Mouse (Mus musculus): Measurements from ENCODE around the gene Tbkbp1. TPM values are rescaled to one million over a fixed set of nuclear protein-coding genes. Genes with fewer than 3 reads are reported as not detected.

Tbkbp1 gene
- polyA plus RNA-seq, 1 experiment from 2014 or later: 10.8 TPM

DNA sequence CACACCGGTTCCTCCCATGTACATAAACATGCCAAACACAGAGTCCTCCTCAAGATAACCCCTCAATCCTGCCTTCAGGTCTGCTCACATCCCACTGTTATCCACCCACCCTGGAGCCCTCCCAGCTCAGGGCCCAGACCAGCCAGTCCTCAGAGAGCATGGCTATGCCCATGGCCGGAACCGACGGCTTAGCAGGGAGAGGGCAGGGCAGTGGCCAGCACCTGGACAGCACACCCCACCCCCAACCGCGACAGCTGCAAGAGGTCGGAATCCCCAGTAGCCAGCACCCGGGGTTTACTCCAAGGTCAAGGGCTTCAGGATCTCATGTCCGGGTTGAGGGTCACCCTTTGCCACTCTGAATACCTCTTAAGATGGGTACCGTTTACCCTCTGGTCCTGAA lies 31.1 kb downstream of the Tbkbp1 start:
- TF ChIP-seq CTCF (IDR thresholded peaks at IDR 0.05; ENCODE audit: low read depth): no peak
- Histone ChIP-seq H3K9ac (no peak overlapping the region), H3K4me2 (no peak overlapping the region), H3K27ac (ENCODE audit: low read depth) (no peak overlapping the region), H3K9me3 (ENCODE audit: low read depth, low read length) (no peaks in the 10 kb centered on the region), H3K4me1 (ENCODE audit: insufficient read depth) (no peaks in the 10 kb centered on the region), H3K27me3 (ENCODE audit: insufficient read depth, low read length) (peaks cover 42% of the 10 kb centered on the region), H3K36me3 (ENCODE audit: insufficient read depth) (no peaks in the 10 kb centered on the region), H3K4me3 (ENCODE audit: low read depth, low read length) (no peak overlapping the region)
- DNase-seq (no peak), ATAC-seq (ENCODE audit: insufficient read depth) (no peak)
- WGBS: 39% methylated on average over 10 of the region's 10 CpGs

DNA sequence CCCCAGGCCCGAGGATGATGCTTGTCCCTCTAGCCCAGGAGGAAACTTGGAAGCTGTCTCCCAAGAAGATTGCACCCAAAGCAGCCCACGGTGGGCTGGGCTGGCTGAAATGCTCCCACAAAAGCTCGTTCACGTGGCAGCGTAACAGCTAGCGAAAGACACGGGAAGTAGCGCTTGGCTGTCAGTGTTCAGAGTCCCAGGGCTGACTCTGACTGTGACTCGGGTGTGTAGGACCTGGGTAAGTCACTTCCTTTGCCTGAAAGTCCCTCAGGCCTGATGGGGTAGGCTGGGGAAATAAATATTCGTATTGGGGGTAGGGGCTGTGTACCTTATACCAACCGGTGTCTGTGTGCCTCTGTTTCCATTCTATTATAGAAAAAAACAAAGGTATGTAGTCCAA lies 35.5 kb downstream of the Tbkbp1 start:
- H3K27me3 ChIP-seq (ENCODE audit: insufficient read depth, low read length): peaks cover 69% of the 10 kb centered on the region
- no peak overlapping the region for H3K27ac ChIP-seq (ENCODE audit: low read depth)
- DNase-seq (no peak), ATAC-seq (ENCODE audit: insufficient read depth) (no peak)
- no peaks in the 10 kb centered on the region for H3K36me3 ChIP-seq (ENCODE audit: insufficient read depth)
- H3K4me1 ChIP-seq (ENCODE audit: insufficient read depth): peaks cover 6% of the 10 kb centered on the region; the same call in 1 of the 2 replicates
- H3K9me3 ChIP-seq (ENCODE audit: low read depth, low read length): no peaks in the 10 kb centered on the region
- TF ChIP-seq CTCF (IDR thresholded peaks at IDR 0.05; ENCODE audit: low read depth): no peak
- H3K4me2 ChIP-seq: peak overlapping the region; percentile 70
- H3K4me3 ChIP-seq (ENCODE audit: low read depth, low read length): peak overlapping the region; percentile 40; the same call in 1 of the 2 replicates
- H3K9ac ChIP-seq: no peak overlapping the region
- 10% methylated on average over 11 of the region's 11 CpGs for WGBS

DNA sequence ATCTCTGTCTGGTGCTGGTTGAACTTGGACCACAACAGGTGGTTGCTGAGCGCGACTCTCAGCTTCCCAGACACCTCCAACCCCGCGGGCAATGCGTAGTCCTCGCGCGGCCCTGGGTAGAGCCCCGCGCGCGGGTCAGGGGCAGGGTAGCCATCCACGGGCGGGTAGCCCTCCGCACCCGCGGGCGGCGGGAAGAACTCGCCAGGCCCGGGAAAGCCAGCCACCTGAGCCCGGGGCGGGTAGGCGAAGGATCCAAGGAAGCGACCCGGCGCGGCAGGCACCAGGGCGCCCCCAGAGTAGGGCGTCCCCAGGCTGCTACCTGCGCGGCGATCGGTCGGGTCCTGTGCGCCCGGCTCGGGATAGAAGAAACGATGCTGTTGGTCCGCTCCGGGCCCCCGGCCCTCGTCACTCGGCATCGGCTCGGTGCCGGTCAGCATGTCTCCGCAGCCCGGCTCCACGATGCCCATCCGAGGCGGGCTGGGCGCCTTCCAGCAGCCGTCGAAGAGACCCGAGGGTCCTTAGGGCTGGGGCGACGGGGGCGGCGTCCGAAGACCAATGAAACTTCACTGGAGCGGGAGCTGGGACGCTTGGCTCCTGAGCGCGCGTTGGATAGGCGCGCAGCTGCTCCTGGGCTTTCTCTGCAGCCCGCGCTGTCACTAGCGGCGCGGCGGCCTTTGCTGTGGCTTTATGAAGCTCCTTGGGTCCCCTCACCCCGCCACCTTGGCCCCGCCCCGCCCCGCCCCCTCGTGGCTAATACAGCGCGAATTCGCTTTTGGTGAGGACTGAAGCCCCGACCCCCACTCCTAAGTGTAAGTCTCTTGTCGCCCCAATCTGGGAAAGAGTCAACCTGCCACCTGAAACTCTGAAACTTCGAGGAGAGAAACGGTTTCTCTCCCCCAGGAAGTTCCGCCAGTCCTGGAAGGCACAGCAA lies 36.4 kb downstream of the Tbkbp1 start, which contains the start of gene Tbx21:
TSS of gene Tbx21 (minus strand) at position 661 of the 931 bp plus-strand sequence.
- no peak within 1 kb of the TSS for H3K27ac ChIP-seq (ENCODE audit: low read depth)
- ATAC-seq (ENCODE audit: insufficient read depth): peak; percentile 31; the same call in 1 of the 2 replicates
- DNase-seq: peak; percentile 56
- peak within 1 kb of the TSS; percentile 40 for H3K4me3 ChIP-seq (ENCODE audit: low read depth, low read length)
- H3K36me3 ChIP-seq (ENCODE audit: insufficient read depth): no peaks in the 10 kb centered on the region
- H3K27me3 ChIP-seq (ENCODE audit: insufficient read depth, low read length): peaks cover 69% of the 10 kb centered on the region
- H3K4me2 ChIP-seq: peak within 1 kb of the TSS; percentile 70
- under 1% methylated on average over 87 of the region's 87 CpGs for WGBS
- H3K9me3 ChIP-seq (ENCODE audit: low read depth, low read length): no peaks in the 10 kb centered on the region
- peaks cover 6% of the 10 kb centered on the region; the same call in 1 of the 2 replicates for H3K4me1 ChIP-seq (ENCODE audit: insufficient read depth)
- peak within 1 kb of the TSS; percentile 13; the same call in 1 of the 2 replicates for H3K9ac ChIP-seq
- TF ChIP-seq CTCF (IDR thresholded peaks at IDR 0.05; ENCODE audit: low read depth): no peak

- H3K27ac ChIP-seq (ENCODE audit: low read depth): no peak overlapping the region
- DNase-seq (no peak), ATAC-seq (ENCODE audit: insufficient read depth) (no peak)
- H3K9me3 ChIP-seq (ENCODE audit: low read depth, low read length): no peaks in the 10 kb centered on the region
- no peak overlapping the region for H3K4me2 ChIP-seq
- peaks cover 52% of the 10 kb centered on the region for H3K27me3 ChIP-seq (ENCODE audit: insufficient read depth, low read length)
- peaks cover 6% of the 10 kb centered on the region; the same call in 1 of the 2 replicates for H3K4me1 ChIP-seq (ENCODE audit: insufficient read depth)
- no peak for TF ChIP-seq CTCF (IDR thresholded peaks at IDR 0.05; ENCODE audit: low read depth)
- no peak overlapping the region for H3K4me3 ChIP-seq (ENCODE audit: low read depth, low read length)
- H3K36me3 ChIP-seq (ENCODE audit: insufficient read depth): no peaks in the 10 kb centered on the region
- no peak overlapping the region for H3K9ac ChIP-seq
- 78% methylated on average over 9 of the region's 9 CpGs for WGBS
Measured at GRCm38 (mm10) chr11:97112519-97113125, 38.7 kb downstream of the Tbkbp1 start.

GRCm38 (mm10) chr11:97108976-97109375 lies 42.3 kb downstream of the Tbkbp1 start:
- Histone ChIP-seq H3K9me3 (ENCODE audit: low read depth, low read length) (no peaks in the 10 kb centered on the region), H3K9ac (no peak overlapping the region), H3K36me3 (ENCODE audit: insufficient read depth) (no peaks in the 10 kb centered on the region), H3K4me3 (ENCODE audit: low read depth, low read length) (no peak overlapping the region), H3K4me1 (ENCODE audit: insufficient read depth) (no peaks in the 10 kb centered on the region), H3K27me3 (ENCODE audit: insufficient read depth, low read length) (peaks cover 15% of the 10 kb centered on the region), H3K27ac (ENCODE audit: low read depth) (no peak overlapping the region), H3K4me2 (no peak overlapping the region)
- no peak for DNase-seq
- WGBS: 79% methylated on average over 16 of the region's 16 CpGs
- ATAC-seq (ENCODE audit: insufficient read depth): no peak
- TF ChIP-seq CTCF (IDR thresholded peaks at IDR 0.05; ENCODE audit: low read depth): no peak

GRCm38 (mm10) chr11:97104091-97104483 lies 47.2 kb downstream of the Tbkbp1 start:
- no peak for TF ChIP-seq CTCF (IDR thresholded peaks at IDR 0.05; ENCODE audit: low read depth)
- H3K4me3 ChIP-seq (ENCODE audit: low read depth, low read length): no peak overlapping the region
- H3K36me3 ChIP-seq (ENCODE audit: insufficient read depth): no peaks in the 10 kb centered on the region
- no peak overlapping the region for H3K27ac ChIP-seq (ENCODE audit: low read depth)
- no peak overlapping the region for H3K9ac ChIP-seq
- no peak overlapping the region for H3K4me2 ChIP-seq
- H3K4me1 ChIP-seq (ENCODE audit: insufficient read depth): no peaks in the 10 kb centered on the region
- peaks cover 11% of the 10 kb centered on the region; the same call in 1 of the 2 replicates for H3K27me3 ChIP-seq (ENCODE audit: insufficient read depth, low read length)
- 93% methylated on average over 9 of the region's 9 CpGs for WGBS
- DNase-seq (no peak), ATAC-seq (ENCODE audit: insufficient read depth) (no peak)
- no peaks in the 10 kb centered on the region for H3K9me3 ChIP-seq (ENCODE audit: low read depth, low read length)
